Mouse (Mus musculus): ENCODE data around the gene Ecel1.

DNA sequence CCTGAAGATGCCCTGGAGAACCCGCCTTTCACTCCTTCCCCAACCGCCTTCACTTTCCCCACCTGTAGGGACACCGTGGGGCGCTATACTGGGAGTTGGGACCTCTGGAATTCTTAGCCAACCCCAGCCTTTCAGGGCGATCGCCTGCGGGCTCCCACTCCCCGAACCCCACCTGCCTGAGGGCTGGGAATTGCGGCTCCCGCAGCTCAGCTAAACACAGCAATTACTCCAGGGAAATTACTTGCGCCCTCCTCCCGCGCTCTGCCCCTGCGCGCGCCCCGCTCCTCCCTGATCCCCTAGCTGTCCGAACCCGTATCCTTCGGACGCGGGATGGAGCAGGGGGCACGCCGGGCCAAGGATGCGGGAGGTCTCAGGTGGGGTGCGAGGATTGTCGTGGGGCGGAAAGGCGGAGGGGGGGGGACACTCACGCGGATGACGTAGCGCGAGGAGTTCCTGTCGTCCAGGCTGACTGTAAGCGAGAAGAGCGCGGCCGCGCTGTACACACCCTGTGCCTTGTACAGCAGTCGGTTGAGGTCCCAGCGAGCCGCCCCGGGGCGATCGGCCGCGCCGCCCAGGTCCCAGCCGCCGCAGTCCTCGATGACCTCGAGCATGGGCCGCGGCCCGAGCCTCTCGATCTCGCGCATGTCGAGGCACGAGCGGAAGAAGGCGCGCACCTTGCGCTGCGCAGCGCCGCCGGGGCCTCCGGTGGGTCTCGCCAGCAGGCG lies 2.4 kb downstream of the Ecel1 start:
- TF ChIP-seq CTCF (IDR thresholded peaks at IDR 0.05; ENCODE audit: extremely low read depth, insufficient read length, insufficient replicate concordance, low read depth, low read length): no peak
- no peak for TF ChIP-seq POLR2A (IDR thresholded peaks at IDR 0.05; ENCODE audit: low read depth, low read length)
